Mouse (Mus musculus) hindbrain, embryonic 11.5 days (tissue): ENCODE measurements around the gene Relb. TPM values are rescaled to one million over a fixed set of nuclear protein-coding genes. Genes with fewer than 3 reads are reported as not detected.
A peak's percentile ranks its signal among the peaks of the same experiment; 100 is the strongest.

ENCODE experiments used
- ATAC-seq: fragments of 200-750 bp; cut with Nextera tagmentation; 2 replicates; pipeline ENCODE4 v1.8.0; 2017; ENCODE audit warnings: mild to moderate bottlenecking, moderate TSS enrichment, moderate library complexity; ENCODE audit not compliant: low FRiP score
- DNase-seq: peaks from one replicate; pipeline ENCODE4 v3.0.0-alpha.2; 2015; ENCODE audit warnings: low spot score
- H3K27ac ChIP-seq: fragments of 300-500 bp; sonication (generic); 2 replicates; pipeline ENCODE4 v1.5.1; 2014; ENCODE audit warnings: mild to moderate bottlenecking, low read depth, low read length
- H3K27me3 ChIP-seq: fragments of 300-500 bp; sonication (generic); 2 replicates; pipeline ENCODE4 v1.6.1; 2014; ENCODE audit warnings: mild to moderate bottlenecking, low read length, moderate library complexity, mixed read lengths; ENCODE audit not compliant: control insufficient read depth, insufficient read depth
- H3K36me3 ChIP-seq: fragments of 300-500 bp; sonication (generic); 2 replicates; pipeline ENCODE4 v1.6.1; 2014; ENCODE audit warnings: mild to moderate bottlenecking, low read length, moderate library complexity, mixed read lengths; ENCODE audit not compliant: control insufficient read depth, insufficient read depth
- H3K4me1 ChIP-seq: fragments of 300-500 bp; sonication (generic); replicated peaks from 2 replicates; pipeline ENCODE4 v1.6.1; 2014; ENCODE audit warnings: low read length, mixed read lengths; ENCODE audit not compliant: control insufficient read depth, insufficient read depth
- H3K4me2 ChIP-seq: fragments of 300-500 bp; sonication (generic); replicated peaks from 2 replicates; pipeline ENCODE4 v1.6.1; 2014; ENCODE audit warnings: mild to moderate bottlenecking, low read depth, low read length
- H3K4me3 ChIP-seq: fragments of 300-500 bp; sonication (generic); 2 replicates; pipeline ENCODE4 v1.5.1; 2014; ENCODE audit warnings: low read depth, low read length
- H3K9ac ChIP-seq: fragments of 300-500 bp; sonication (generic); 2 replicates; pipeline ENCODE4 v1.6.1; 2014; ENCODE audit warnings: low read depth, low read length
- H3K9me3 ChIP-seq: fragments of 300-500 bp; sonication (generic); 2 replicates; pipeline ENCODE4 v1.6.1; 2016; ENCODE audit warnings: low read length; ENCODE audit not compliant: control insufficient read depth
- WGBS: fragments of 180-500 bp; shearing (Covaris S2); extraction: QIAGEN DNeasy Blood & Tissue Kit; methylation state at CpG from one replicate; pipeline ENCODE4 v1.1.7; 2014; 5-methylcytosine and 5-hydroxymethylcytosine counted together
- polyA plus RNA-seq: library from polyadenylated mRNA; unstranded; fragments of >200 nt; fragmentation: Nextera tagmentation; extraction: Ambion mirVana; gene quantifications from 2 replicates; pipeline ENCODE4 v1.2.1, GENCODE M21; 2014

Relb gene
- polyA plus RNA-seq, 1 experiment from 2014 or later, result 3.9 TPM

DNA sequence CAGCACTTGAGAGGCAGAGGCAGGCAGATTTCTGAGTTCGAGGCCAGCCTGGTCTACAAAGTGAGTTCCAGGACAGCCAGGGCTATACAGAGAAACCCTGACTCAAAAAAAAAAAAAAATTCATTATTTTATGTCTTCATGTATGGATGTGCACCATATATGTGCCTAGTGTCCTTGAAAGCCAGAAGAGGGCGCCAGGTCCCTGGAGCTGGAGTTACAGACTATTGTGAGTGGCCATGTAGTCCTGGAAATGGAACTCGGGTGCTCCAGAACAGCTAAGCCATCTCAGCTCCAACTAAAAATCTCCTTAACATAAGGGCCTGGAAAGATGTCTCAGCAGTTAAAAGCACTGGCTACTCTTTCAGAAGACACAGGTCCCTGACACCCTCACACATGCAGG, 37.5 kb upstream of the Relb start:
- peak; percentile 7 for DNase-seq
- ATAC-seq, result no peak
- Histone ChIP-seq H3K9ac (no peak overlapping the region), H3K4me2 (no peak overlapping the region), H3K36me3 (0 out of 2 replicates have a peak, but pooled peaks cover 3% of the 10 kb centered on the region), H3K27me3 (no peaks in the 10 kb centered on the region), H3K4me3 (no peak overlapping the region), H3K4me1 (peaks cover 9% of the 10 kb centered on the region), H3K9me3 (no peaks in the 10 kb centered on the region), H3K27ac (no peak overlapping the region)
- 78% methylated on average over 3 of the region's 3 CpGs for WGBS

DNA sequence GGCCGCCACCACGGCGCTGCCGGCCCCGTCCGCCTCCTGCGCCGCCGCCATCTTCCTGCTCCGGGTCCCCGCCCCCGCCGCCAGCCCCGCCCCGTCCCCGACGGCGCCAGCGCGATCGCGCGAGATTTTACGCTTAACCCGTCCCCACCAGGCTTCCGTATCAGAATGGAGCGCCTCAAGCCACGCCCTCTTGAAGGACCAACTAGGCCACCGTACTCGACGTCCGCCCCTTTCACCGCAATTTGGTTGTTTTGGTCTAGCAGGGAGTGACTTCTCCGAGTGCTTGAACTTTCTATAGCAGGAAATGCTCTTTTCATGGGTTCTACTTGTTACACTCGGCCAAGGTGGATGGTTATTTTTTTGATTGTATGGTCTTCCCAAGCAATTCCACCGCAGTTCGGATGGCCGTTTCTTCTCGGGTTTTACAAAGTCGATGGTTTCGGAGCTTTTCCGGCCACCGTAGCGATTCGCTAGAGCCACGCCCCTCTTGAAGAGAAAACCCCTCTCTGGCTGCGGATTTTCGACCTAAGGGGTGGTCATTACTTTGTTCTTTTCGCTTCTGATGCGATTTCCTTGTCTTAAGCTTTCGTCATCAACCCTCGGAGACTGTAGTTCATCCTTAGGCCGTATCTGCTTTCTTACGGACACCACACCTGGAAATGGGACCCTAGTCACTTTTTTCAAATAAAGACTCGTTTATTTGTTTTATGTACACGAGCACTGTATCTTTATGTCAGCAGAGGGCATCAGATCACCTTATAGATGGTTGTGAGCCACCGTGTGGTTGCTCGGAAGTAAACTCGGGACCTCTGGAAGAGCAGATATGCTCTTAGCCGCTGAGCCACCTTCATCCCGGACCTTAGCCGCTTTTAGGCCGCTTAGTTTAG, 36.0 kb upstream of the Relb start, which contains the start of gene Clptm1:
Gene Clptm1, minus strand, starts transcription at position 79 of the 887 bp plus-strand sequence.
- Histone ChIP-seq H3K4me3 (peak within 1 kb of the TSS; percentile 100), H3K9ac (peak within 1 kb of the TSS; percentile 88), H3K27ac (peak within 1 kb of the TSS; percentile 87), H3K4me2 (peak within 1 kb of the TSS; percentile 77), H3K4me1 (peaks cover 9% of the 10 kb centered on the region), H3K27me3 (no peaks in the 10 kb centered on the region), H3K36me3 (0 out of 2 replicates have a peak, but pooled peaks cover 4% of the 10 kb centered on the region), H3K9me3 (no peaks in the 10 kb centered on the region)
- under 1% methylated on average over 63 of the region's 63 CpGs for WGBS
- peak; percentile 97 for DNase-seq
- peak; percentile 88 for ATAC-seq

DNA sequence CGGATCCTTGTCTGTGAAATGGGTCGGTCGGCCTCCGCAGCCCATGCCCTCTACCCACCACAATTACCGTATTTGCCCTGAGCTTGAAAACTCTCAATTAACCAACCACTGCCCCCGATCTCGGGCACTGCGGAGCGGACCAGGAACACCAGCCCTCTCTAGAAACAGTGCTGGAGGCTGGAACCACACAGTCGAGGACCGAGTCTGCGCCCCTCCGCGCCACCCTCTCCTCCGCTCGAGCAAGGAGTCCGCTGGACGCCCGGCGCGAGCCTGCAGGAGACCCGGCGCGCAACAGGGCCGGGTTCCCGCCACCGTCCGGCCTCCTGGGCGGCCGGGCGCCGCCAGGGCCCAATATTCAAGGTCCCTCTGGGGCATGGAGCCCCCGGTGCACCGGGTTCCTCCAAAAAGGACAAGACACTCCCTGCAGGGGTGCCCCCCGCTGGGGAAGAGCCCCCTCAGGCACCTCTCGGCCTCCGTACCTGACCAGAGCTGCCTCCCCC, 35.3 kb upstream of the Relb start:
- WGBS, result under 1% methylated on average over 37 of the region's 37 CpGs
- H3K4me3 ChIP-seq, result peak overlapping the region; percentile 100
- no peaks in the 10 kb centered on the region for H3K9me3 ChIP-seq
- peak overlapping the region; percentile 77 for H3K4me2 ChIP-seq
- 0 out of 2 replicates have a peak, but pooled peaks cover 4% of the 10 kb centered on the region for H3K36me3 ChIP-seq
- peaks cover 9% of the 10 kb centered on the region for H3K4me1 ChIP-seq
- peak overlapping the region; percentile 88 for H3K9ac ChIP-seq
- H3K27me3 ChIP-seq, result no peaks in the 10 kb centered on the region
- DNase-seq (no peak), ATAC-seq (peak; percentile 65)
- peak overlapping the region; percentile 53 for H3K27ac ChIP-seq

DNA sequence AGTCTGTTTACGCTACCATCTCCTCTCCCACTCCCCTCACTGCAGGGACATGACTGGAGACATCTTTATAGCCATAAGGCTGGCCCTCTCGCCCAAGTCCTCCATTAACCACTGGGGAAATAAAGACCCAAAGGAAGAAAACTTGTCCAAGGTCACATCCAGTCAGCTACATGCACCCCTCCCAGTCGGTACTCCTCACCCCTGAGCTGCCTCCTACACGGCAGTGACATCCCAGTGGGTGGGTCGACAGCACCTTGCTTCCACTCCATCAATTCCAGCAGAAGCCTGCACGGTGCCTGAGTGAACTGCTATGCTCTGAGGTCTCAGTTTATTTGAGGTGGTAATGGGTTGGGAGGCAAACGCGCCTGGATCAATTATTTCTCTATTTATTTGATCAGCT, 34.7 kb upstream of the Relb start:
- 17% methylated on average over 8 of the region's 8 CpGs for whole genome bisulfite sequencing
- ATAC-seq (0 out of 2 replicates have a peak, but pooled peaks have one; percentile 10), DNase-seq (no peak)
- H3K4me1 ChIP-seq, result peaks cover 9% of the 10 kb centered on the region
- no peak overlapping the region for H3K27ac ChIP-seq
- 0 out of 2 replicates have a peak, but pooled peaks cover 4% of the 10 kb centered on the region for H3K36me3 ChIP-seq
- peak overlapping the region; percentile 77 for H3K4me2 ChIP-seq
- H3K9ac ChIP-seq, result peak overlapping the region; percentile 88
- H3K27me3 ChIP-seq, result no peaks in the 10 kb centered on the region
- peak overlapping the region; percentile 100 for H3K4me3 ChIP-seq
- no peaks in the 10 kb centered on the region for H3K9me3 ChIP-seq

DNA sequence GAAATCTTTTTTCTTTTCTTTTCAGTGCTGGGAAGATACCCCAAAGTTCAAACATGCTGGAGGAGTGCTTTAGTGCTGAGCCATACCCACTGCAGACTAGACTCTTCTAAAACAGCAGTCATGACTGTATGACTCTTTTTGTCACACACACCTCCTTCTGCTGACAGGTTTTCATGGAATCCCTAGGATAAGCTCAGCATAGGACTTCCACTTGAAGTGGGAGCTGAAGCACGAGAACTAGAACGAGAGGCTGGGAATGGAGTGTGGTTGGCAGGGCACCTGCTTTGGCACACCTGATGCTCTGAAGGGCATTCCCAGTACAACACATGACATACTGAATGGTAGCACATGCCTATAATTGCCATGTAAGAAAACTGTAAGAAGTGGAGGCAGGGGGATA, 23.4 kb upstream of the Relb start:
- Histone ChIP-seq H3K4me2 (no peak overlapping the region), H3K4me3 (no peak overlapping the region), H3K9ac (no peak overlapping the region), H3K9me3 (no peaks in the 10 kb centered on the region), H3K36me3 (peaks cover 4% of the 10 kb centered on the region; the same call in 1 of the 2 replicates), H3K4me1 (no peaks in the 10 kb centered on the region), H3K27me3 (no peaks in the 10 kb centered on the region), H3K27ac (no peak overlapping the region)
- DNase-seq (no peak), ATAC-seq (no peak)
- WGBS, result 100% methylated on average over 2 of the region's 2 CpGs

DNA sequence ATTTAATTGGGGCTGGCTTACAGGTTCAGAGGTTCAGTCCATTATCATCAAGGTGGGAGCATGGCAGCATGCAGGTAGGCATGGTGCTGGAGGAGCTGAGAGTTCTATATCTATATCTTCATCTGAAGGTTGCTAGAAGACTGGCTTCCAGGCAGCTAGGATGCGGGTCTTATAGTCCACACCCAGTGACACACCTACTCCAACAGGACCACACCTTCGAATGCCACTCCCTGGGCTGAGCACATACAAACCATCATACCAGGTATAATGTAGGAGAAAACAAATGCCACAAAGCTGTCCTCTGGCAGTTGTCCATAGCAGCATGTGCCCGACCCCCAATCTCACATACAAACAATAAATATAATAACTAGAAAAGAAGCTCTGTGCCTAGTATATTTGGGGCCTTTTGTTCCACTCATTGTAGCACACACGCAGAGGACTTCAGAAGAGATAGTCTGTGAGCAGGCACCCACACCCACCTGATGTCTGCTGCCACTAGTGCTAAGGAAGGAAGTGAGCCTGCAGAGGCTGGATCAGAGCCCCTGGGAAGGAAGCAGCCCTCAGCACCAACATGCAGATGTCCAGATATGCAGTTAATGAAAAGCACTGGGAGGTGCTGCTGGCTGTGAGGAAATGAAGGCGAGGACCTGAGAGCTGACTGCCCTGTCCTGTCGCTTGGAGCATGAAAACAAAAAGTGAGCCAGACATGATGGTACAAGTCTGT, 22.0 kb upstream of the Relb start:
- Histone ChIP-seq H3K9me3 (no peaks in the 10 kb centered on the region), H3K4me3 (no peak overlapping the region), H3K4me1 (no peaks in the 10 kb centered on the region), H3K27me3 (no peaks in the 10 kb centered on the region), H3K36me3 (peaks cover 7% of the 10 kb centered on the region; the same call in 1 of the 2 replicates), H3K9ac (no peak overlapping the region), H3K4me2 (no peak overlapping the region), H3K27ac (no peak overlapping the region)
- no peak for ATAC-seq
- DNase-seq, result no peak
- WGBS, result 91% methylated on average over 6 of the region's 6 CpGs

DNA sequence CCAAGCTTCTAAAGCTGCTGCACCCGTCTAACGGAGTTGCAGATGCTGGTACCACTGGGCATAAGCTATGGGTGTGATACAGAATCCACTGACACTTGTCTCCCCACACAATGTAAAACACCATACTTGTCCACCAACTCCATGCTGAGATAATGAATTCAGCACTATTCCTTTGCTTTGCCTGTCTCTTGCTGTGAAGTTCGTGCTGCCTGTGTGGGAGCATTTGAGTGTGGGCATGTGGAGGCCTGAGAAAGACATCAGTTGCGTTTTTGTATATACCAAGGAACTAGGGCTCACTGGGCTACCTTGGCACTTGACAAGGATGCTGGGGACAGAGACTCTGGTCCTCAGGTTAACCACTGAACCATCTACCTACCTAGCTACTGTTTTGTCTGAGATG, 12.0 kb upstream of the Relb start:
- DNase-seq (no peak), ATAC-seq (no peak)
- no peaks in the 10 kb centered on the region for H3K4me1 ChIP-seq
- H3K36me3 ChIP-seq, result peaks cover 29% of the 10 kb centered on the region
- no peak overlapping the region for H3K4me2 ChIP-seq
- WGBS, result 90% methylated on average over 4 of the region's 4 CpGs
- H3K9ac ChIP-seq, result no peak overlapping the region
- H3K27me3 ChIP-seq, result no peaks in the 10 kb centered on the region
- no peaks in the 10 kb centered on the region for H3K9me3 ChIP-seq
- H3K4me3 ChIP-seq, result no peak overlapping the region
- no peak overlapping the region for H3K27ac ChIP-seq

DNA sequence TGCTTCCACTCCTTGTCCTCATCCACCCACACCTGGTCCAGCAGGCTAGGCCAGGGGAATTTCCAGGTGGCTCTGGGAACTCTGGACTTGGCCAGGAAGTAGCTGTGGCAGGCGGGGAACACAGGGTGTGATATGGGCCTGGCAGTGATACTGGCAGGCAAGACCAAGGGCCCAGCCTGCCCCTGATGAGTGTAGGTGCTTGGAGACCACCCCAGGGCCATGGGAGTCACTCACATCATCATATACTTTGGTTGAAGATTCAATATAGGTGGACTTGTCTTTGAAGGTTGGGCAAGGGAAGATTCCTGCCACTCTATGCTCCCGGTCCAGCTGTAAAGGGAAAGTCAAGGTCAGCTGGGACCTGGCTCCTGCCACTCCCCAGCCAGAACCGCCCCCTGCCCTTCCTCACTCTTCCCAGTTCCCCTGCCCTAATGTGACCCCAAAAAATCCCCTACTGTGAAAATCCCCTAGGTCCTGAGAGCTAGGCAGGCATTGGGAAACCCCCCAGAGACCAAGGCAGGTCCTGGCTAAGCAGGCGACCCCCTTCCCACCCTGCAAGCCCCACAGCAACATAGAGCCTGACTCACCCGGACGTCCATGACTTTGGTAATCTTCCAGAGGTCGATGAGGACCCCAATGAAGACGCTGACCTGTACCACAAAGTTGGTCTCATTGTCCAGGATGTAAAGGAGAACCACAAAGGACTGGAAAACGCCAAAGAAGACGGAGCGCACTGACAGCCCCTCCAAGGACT, 6.0 kb upstream of the Relb start:
- no peak overlapping the region for H3K4me2 ChIP-seq
- ATAC-seq (no peak), DNase-seq (no peak)
- H3K4me3 ChIP-seq, result no peak overlapping the region
- no peak overlapping the region for H3K9ac ChIP-seq
- WGBS, result 89% methylated on average over 11 of the region's 11 CpGs
- H3K27ac ChIP-seq, result no peak overlapping the region
- H3K36me3 ChIP-seq, result peaks cover 20% of the 10 kb centered on the region
- H3K27me3 ChIP-seq, result no peaks in the 10 kb centered on the region
- H3K4me1 ChIP-seq, result no peaks in the 10 kb centered on the region
- H3K9me3 ChIP-seq, result no peaks in the 10 kb centered on the region
